In the genomic region with DNA sequence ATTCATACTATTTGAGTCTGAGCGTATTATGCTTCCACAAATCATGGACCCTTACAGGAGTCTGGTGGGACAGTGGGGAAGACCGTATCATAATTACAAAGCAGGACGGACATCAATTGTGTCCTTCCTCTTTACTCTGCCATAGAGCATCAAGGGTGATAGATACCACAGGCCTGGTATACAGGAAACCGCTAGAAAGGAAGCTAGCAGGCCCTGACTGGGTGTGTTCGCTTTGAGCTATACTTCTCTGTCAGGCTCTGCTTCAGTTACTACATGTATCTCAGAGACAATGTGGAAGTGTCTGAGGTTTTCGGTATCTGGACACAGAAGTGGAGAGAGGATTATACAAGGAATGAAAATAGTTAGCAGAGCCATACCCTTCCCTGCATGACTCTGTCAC, we compare ENCODE assay signal across 13 mouse cellular contexts. TPM values are rescaled to one million over a fixed set of nuclear protein-coding genes. Genes with fewer than 3 reads are reported as not detected.
A peak's percentile ranks its signal among the peaks of the same experiment; 100 is the strongest.
DNase-seq lines count a peak whose midpoint lies in the region; TF ChIP-seq lines count a peak whose summit lies in the region.
"Had no signal": no experiment of that assay in that cellular context is flagged by ENCODE, and none has a peak within 500 bp of the region (broad histone marks: within the 10 kb centered on the region; RNA-seq: fewer than 3 reads in every experiment).

No protein-coding gene starts in this region.

- peak overlapping the region; percentile 92 for H3K27ac ChIP-seq in bone marrow macrophage, adult 2 months (ENCODE audit: insufficient read depth, low read depth, low read length)
- H3K27ac ChIP-seq: heart, embryonic 13.5 days; hindbrain, embryonic 14.5 days; neural tube, embryonic 12.5 days had no signal

- no peak for TF ChIP-seq POLR2A in bone marrow macrophage, adult 2 months (IDR thresholded peaks at IDR 0.05; ENCODE audit: borderline replicate concordance, low read depth, low read length)

- H3K4me3 ChIP-seq in bone marrow macrophage, adult 2 months (ENCODE audit: insufficient read depth, low read length) = no peak overlapping the region
- H3K4me3 ChIP-seq: heart, embryonic 13.5 days; neural tube, embryonic 12.5 days had no signal

- no peak for TF ChIP-seq CTCF in bone marrow macrophage, adult 2 months (IDR thresholded peaks at IDR 0.05; ENCODE audit: low read depth, low read length)

- DNase-seq in spleen, postnatal 36 days (ENCODE audit: low spot score in 2 of 2) = peak; percentile 38 to 46
- DNase-seq in spleen, postnatal 10 days (ENCODE audit: low spot score in 2 of 2) = no peak
- peak; percentile 42 for DNase-seq in lung, postnatal 36 days
- DNase-seq in thymus, postnatal 4 days = peak; percentile 22
- no peak for DNase-seq in neural tube, embryonic 10.5 days (ENCODE audit: extremely low spot score, low spot score)
- no peak for DNase-seq in cerebellum, postnatal 25 days
- DNase-seq: kidney, adult 8-10 months had no signal

- H3K4me1 ChIP-seq in bone marrow macrophage, adult 2 months (ENCODE audit: control insufficient read depth, insufficient read depth, low read length) = peaks cover 28% of the 10 kb centered on the region
- H3K4me1 ChIP-seq: heart, embryonic 13.5 days; neural tube, embryonic 12.5 days had no signal

RNA-seq across cellular contexts. Expression of a gene that starts 59.0 kb away (rescaled TPM):
- polyA plus RNA-seq in bone marrow macrophage, adult 2 months (2012; ENCODE audit: insufficient read depth, insufficient read length, missing spikeins) = not detected in 2 replicates
- polyA plus RNA-seq: G1E; heart, embryonic 13.5 days; hindbrain, embryonic 14.5 days; neural tube, embryonic 12.5 days; urinary bladder, adult 2 months had no signal

Comparison
In these comparisons a context has a peak if more than half of its experiments do, and no peak if none do; other contexts are left out.
1. DNase-seq: peak in spleen, postnatal 36 days (2 of 2), lung, postnatal 36 days (single experiment) and thymus, postnatal 4 days (single experiment); none in spleen, postnatal 10 days (0 of 2), neural tube, embryonic 10.5 days (single experiment) and cerebellum, postnatal 25 days (0 of 2).